Mouse (Mus musculus) MEL (cell line): ENCODE measurements around the gene Map7d1. TPM values are rescaled to one million over a fixed set of nuclear protein-coding genes. Genes with fewer than 3 reads are reported as not detected.
A peak's percentile ranks its signal among the peaks of the same experiment; 100 is the strongest.

ENCODE experiments used
- DNase-seq: peaks from one replicate; pipeline ENCODE4 v3.0.0; 2011; ENCODE audit warnings: low read depth, low spot score
- H3K27ac ChIP-seq: 2 replicates; pipeline ENCODE4 v1.5.1; 2012; ENCODE audit warnings: low read depth, mild to moderate bottlenecking, control low read depth, low read length, moderate library complexity; ENCODE audit not compliant: control insufficient read depth
- H3K27me3 ChIP-seq, 2 experiments: fragments of 150-350 bp in 1 of 2; sonication (generic) in 1 of 2; 2 replicates each; pipeline ENCODE4 v1.6.1; 2012; ENCODE audit warnings: low read length in 2 of 2, mild to moderate bottlenecking in 2 of 2, improper control_type of control experiment in 1 of 2, moderate library complexity in 1 of 2; ENCODE audit not compliant: insufficient read depth in 2 of 2, control insufficient read depth in 1 of 2
- H3K36me3 ChIP-seq, 2 experiments: 2 replicates each; pipeline ENCODE4 v1.6.1; 2012 to 2014; ENCODE audit warnings: low read length in 2 of 2, improper control_type of control experiment in 1 of 2, inconsistent platforms in 1 of 2, mild to moderate bottlenecking in 1 of 2; ENCODE audit not compliant: insufficient read depth in 2 of 2, control insufficient read depth in 1 of 2
- H3K4me1 ChIP-seq, 2 experiments: fragments of 150-350 bp in 1 of 2; sonication (generic) in 1 of 2; 2 replicates each; pipeline ENCODE4 v1.6.1; 2012; ENCODE audit warnings: low read length in 2 of 2, improper control_type of control experiment in 1 of 2, mild to moderate bottlenecking in 1 of 2; ENCODE audit not compliant: insufficient read depth in 2 of 2, control insufficient read depth in 1 of 2
- H3K4me3 ChIP-seq, 2 experiments: fragments of 150-350 bp in 1 of 2; sonication (generic) in 1 of 2; 2 replicates each; pipeline ENCODE4 v1.5.1; 2012; ENCODE audit warnings: low read depth in 2 of 2, low read length in 2 of 2, mild to moderate bottlenecking in 2 of 2, moderate library complexity in 2 of 2, control low read depth in 1 of 2, improper control_type of control experiment in 1 of 2; ENCODE audit not compliant: control insufficient read depth in 1 of 2, insufficient read depth in 1 of 2
- H3K79me2 ChIP-seq: 2 replicates; pipeline ENCODE4 v1.6.1; 2012; ENCODE audit warnings: mild to moderate bottlenecking, low read length, moderate library complexity; ENCODE audit not compliant: control insufficient read depth, poor library complexity, insufficient read depth
- H3K9ac ChIP-seq: 2 replicates; pipeline ENCODE4 v1.6.1; 2012; ENCODE audit warnings: low read depth, mild to moderate bottlenecking, control low read depth, low read length, moderate library complexity; ENCODE audit not compliant: control insufficient read depth, poor library complexity, severe bottlenecking
- H3K9me3 ChIP-seq: fragments of 150-350 bp; sonication (generic); replicated peaks from 2 replicates; pipeline ENCODE4 v1.6.1; 2012; ENCODE audit warnings: mild to moderate bottlenecking, low read length, improper control_type of control experiment, moderate library complexity; ENCODE audit not compliant: insufficient read depth
- BHLHE40 ChIP-seq: IDR thresholded peaks from 2 replicates; pipeline ENCODE4 v1.6.1; 2012; ENCODE audit warnings: low read depth, mild to moderate bottlenecking, inconsistent platforms, low read length, improper control_type of control experiment, borderline replicate concordance
- CTCF ChIP-seq, 3 experiments: IDR thresholded peaks in 2 of 3; conservative IDR thresholded peaks in 1 of 3; 2 replicates each; pipeline ENCODE4 v1.5.1; 2011 to 2012; ENCODE audit warnings: low read length in 3 of 3, low read depth in 2 of 3, mild to moderate bottlenecking in 2 of 3, improper control_type of control experiment in 1 of 3, inconsistent platforms in 1 of 3, mixed read lengths in 1 of 3, moderate library complexity in 1 of 3; ENCODE audit not compliant: control insufficient read depth in 1 of 3, insufficient read depth in 1 of 3, poor library complexity in 1 of 3, severe bottlenecking in 1 of 3
- ETS1 ChIP-seq: IDR thresholded peaks from 2 replicates; pipeline ENCODE4 v1.6.1; 2012; ENCODE audit warnings: low read depth, mild to moderate bottlenecking, inconsistent platforms, low read length, improper control_type of control experiment, moderate library complexity
- GATA1 ChIP-seq: IDR thresholded peaks from 2 replicates; pipeline ENCODE4 v1.6.1; 2011; ENCODE audit warnings: low read depth, low read length, improper control_type of control experiment
- JUND ChIP-seq: IDR thresholded peaks from 2 replicates; pipeline ENCODE4 v1.6.1; 2011; ENCODE audit warnings: low read depth, mild to moderate bottlenecking, improper control_type of control experiment, low read length
- MAZ ChIP-seq: IDR thresholded peaks from 2 replicates; pipeline ENCODE4 v1.6.1; 2012; ENCODE audit warnings: low read depth, mild to moderate bottlenecking, inconsistent platforms, low read length, improper control_type of control experiment
- MYC ChIP-seq: IDR thresholded peaks from 2 replicates; pipeline ENCODE4 v1.6.1; 2011; ENCODE audit warnings: low read depth, mild to moderate bottlenecking, low read length, improper control_type of control experiment, moderate library complexity
- NELFE ChIP-seq: IDR thresholded peaks from 2 replicates; pipeline ENCODE4 v1.6.1; 2011; ENCODE audit warnings: low read depth, low read length, improper control_type of control experiment
- NRF1 ChIP-seq: IDR thresholded peaks from 2 replicates; pipeline ENCODE4 v1.6.1; 2014; ENCODE audit warnings: low read depth, mild to moderate bottlenecking, inconsistent platforms, low read length, improper control_type of control experiment, moderate library complexity; ENCODE audit not compliant: poor library complexity, insufficient read depth, severe bottlenecking
- POLR2AphosphoS5 ChIP-seq: IDR thresholded peaks from 2 replicates; pipeline ENCODE4 v1.6.1; 2012; ENCODE audit warnings: low read depth, borderline replicate concordance, mild to moderate bottlenecking, inconsistent platforms, low read length, moderate library complexity, mixed read lengths
- RAD21 ChIP-seq: IDR thresholded peaks from 2 replicates; pipeline ENCODE4 v1.6.1; 2011; ENCODE audit warnings: mild to moderate bottlenecking, low read depth, low read length, improper control_type of control experiment
- TBP ChIP-seq: IDR thresholded peaks from 2 replicates; pipeline ENCODE4 v1.8.0; 2011; ENCODE audit warnings: low read depth, low read length, improper control_type of control experiment
- USF1 ChIP-seq: IDR thresholded peaks from 2 replicates; pipeline ENCODE4 v1.6.1; 2014; ENCODE audit warnings: low read depth, mild to moderate bottlenecking, inconsistent platforms, low read length, improper control_type of control experiment, moderate library complexity
- USF2 ChIP-seq, 2 experiments: IDR thresholded peaks; 2 replicates each; pipeline ENCODE4 v1.6.1; 2011 to 2012; ENCODE audit warnings: improper control_type of control experiment in 2 of 2, low read length in 2 of 2, borderline replicate concordance in 1 of 2, inconsistent platforms in 1 of 2, low read depth in 1 of 2, mild to moderate bottlenecking in 1 of 2; ENCODE audit not compliant: insufficient read depth in 1 of 2
- ZMIZ1 ChIP-seq: IDR thresholded peaks from 2 replicates; pipeline ENCODE4 v1.6.1; 2012; ENCODE audit warnings: low read depth, mild to moderate bottlenecking, inconsistent platforms, low read length, improper control_type of control experiment, moderate library complexity
- polyA plus RNA-seq, 2 experiments: library from polyadenylated mRNA; stranded (reverse) in 1 of 2; unstranded in 1 of 2; fragments of >175 nt in 1 of 2; fragments of >200 nt in 1 of 2; gene quantifications; 2 replicates each; pipeline versions ENCODE4 v1.2.1 to v1.2.4; 2012; ENCODE audit warnings: low replicate concordance in 2 of 2, low read depth in 1 of 2; ENCODE audit not compliant: insufficient read length in 2 of 2, insufficient read depth in 1 of 2, missing spikeins in 1 of 2
- total RNA-seq: library from RNA; depleted of rRNA; stranded (reverse); fragments of 300-350 nt; gene quantifications from 2 replicates; pipeline ENCODE4 v1.2.3, GENCODE M21; 2012

Map7d1 gene
- total and polyA plus RNA-seq, 3 experiments: 15.4 to 58.2 TPM; not detected in 1

GRCm38 (mm10) chr4:126227077-126227761 is 28.9 kb downstream of the Map7d1 start (continued):
- TF ChIP-seq GATA1 (no peak), MAZ (peak; percentile 55; the same call in 1 of the 2 replicates), NRF1 (0 out of 2 replicates have a peak, but pooled peaks have one; percentile 25), NELFE (no peak), BHLHE40 (0 out of 2 replicates have a peak, but pooled peaks have one; percentile 45), CTCF (IDR thresholded peaks at IDR 0.05 in 2 of 3, conservative IDR thresholded peaks at IDR 0.05 in 1 of 3; ENCODE audit: control insufficient read depth in 1 of 3, insufficient read depth in 1 of 3, low read depth in 2 of 3, low read length in 3 of 3, poor library complexity in 1 of 3, severe bottlenecking in 1 of 3) (peak in 2 of 3 experiments; percentile 83 to 87)

- no peaks in the 10 kb centered on the region for H3K79me2 ChIP-seq
- no peak overlapping the region for H3K27ac ChIP-seq
- no peak for TF ChIP-seq RAD21
- no peak for TF ChIP-seq POLR2AphosphoS5
- TF ChIP-seq TBP: no peak
- TF ChIP-seq ZMIZ1: no peak
- no peak for TF ChIP-seq NRF1
- no peak for TF ChIP-seq USF2 (IDR thresholded peaks at IDR 0.05; ENCODE audit: borderline replicate concordance in 1 of 2, insufficient read depth in 1 of 2, low read depth in 1 of 2, low read length in 2 of 2)
- TF ChIP-seq USF1: no peak
- no peak overlapping the region for H3K4me3 ChIP-seq
- DNase-seq: no peak
- no peak overlapping the region for H3K9ac ChIP-seq
- H3K4me1 ChIP-seq: peaks cover 0 to 3% of the 10 kb centered on the region in 2 experiments; a peak in 1 of 4 replicates
- no peaks in the 10 kb centered on the region for H3K27me3 ChIP-seq
- no peaks in the 10 kb centered on the region for H3K9me3 ChIP-seq
- no peaks in the 10 kb centered on the region for H3K36me3 ChIP-seq
Measured at GRCm38 (mm10) chr4:126226640-126227039, 29.5 kb downstream of the Map7d1 start.

GRCm38 (mm10) chr4:126222631-126223030 is 33.5 kb downstream of the Map7d1 start:
- DNase-seq: no peak
- no peaks in the 10 kb centered on the region for H3K79me2 ChIP-seq
- H3K27me3 ChIP-seq: no peaks in the 10 kb centered on the region
- no peak overlapping the region for H3K9ac ChIP-seq
- H3K36me3 ChIP-seq: no peaks in the 10 kb centered on the region
- peaks cover 0 to 3% of the 10 kb centered on the region in 2 experiments; a peak in 1 of 4 replicates for H3K4me1 ChIP-seq
- H3K27ac ChIP-seq: no peak overlapping the region
- H3K4me3 ChIP-seq: no peak overlapping the region
- no peak for TF ChIP-seq ETS1
- 0 out of 2 replicates have a peak, but pooled peaks have one; percentile 23 for TF ChIP-seq TBP
- no peak for TF ChIP-seq JUND
- no peak for TF ChIP-seq MYC
- H3K9me3 ChIP-seq: no peaks in the 10 kb centered on the region
